Mouse (Mus musculus): ENCODE measurements at regions not wholly inside any gene's neighbourhood (a gene's known extent, or its start where the extent isn't known, plus 50 kb on each side); places are given as distances from the start of the nearest gene placed in this dataset.

GRCm38 (mm10) chr3:133625046-133625445 lies 80.1 kb upstream of the Tet2 start:
- in situ Hi-C loops (cut with MboI; ENCODE audit: low pct_unique_long_range_greater_than_20kb): no loop called here

GRCm38 (mm10) chr3:133626442-133626841 lies 81.5 kb upstream of the Tet2 start:
- ATAC-seq (peak; percentile 81), DNase-seq (ENCODE audit: low read depth, low spot score) (peak; percentile 51)
- TF ChIP-seq CTCF (IDR thresholded peaks at IDR 0.05): no peak
- POLR2A ChIA-PET: interaction anchor here (0.6 kb wide), 1 partner anchor 26 kb away, joined by 4 read pairs; no protein-coding TSS in a partner anchor
- CTCF ChIA-PET: interaction anchor here (1.3 kb wide), 1 partner anchor 12 kb away, joined by 3 read pairs; no protein-coding TSS in a partner anchor
- no peaks in the 10 kb centered on the region for H3K27me3 ChIP-seq
- in situ Hi-C loops (cut with MboI; ENCODE audit: low pct_unique_long_range_greater_than_20kb): no loop called here

More at GRCm38 (mm10) chr3:133625046-133625445, 80.1 kb upstream of the Tet2 start:
- POLR2A ChIA-PET: no interaction called here
- no peaks in the 10 kb centered on the region for H3K27me3 ChIP-seq
- DNase-seq (ENCODE audit: low read depth, low spot score) (no peak), ATAC-seq (no peak)
- TF ChIP-seq CTCF (IDR thresholded peaks at IDR 0.05): no peak
- CTCF ChIA-PET: interaction anchor here (1.2 kb wide), 1 partner anchor 23 kb away, joined by 3 read pairs; no protein-coding TSS in a partner anchor

- in situ Hi-C loops (cut with MboI; ENCODE audit: low pct_unique_long_range_greater_than_20kb): no loop called here
- TF ChIP-seq CTCF (IDR thresholded peaks at IDR 0.05): no peak
- H3K27me3 ChIP-seq: no peaks in the 10 kb centered on the region
- ATAC-seq (no peak), DNase-seq (ENCODE audit: low read depth, low spot score) (no peak)
- ChIA-PET CTCF (no interaction called here), POLR2A (interaction anchor here (0.6 kb wide), 1 partner anchor 15 kb away, joined by 3 read pairs; no protein-coding TSS in a partner anchor)
Observed at GRCm38 (mm10) chr3:133627116-133627844, 82.3 kb upstream of the Tet2 start.

- TF ChIP-seq CTCF (IDR thresholded peaks at IDR 0.05): no peak
- POLR2A ChIA-PET: no interaction called here
- CTCF ChIA-PET: no interaction called here
- DNase-seq (ENCODE audit: low read depth, low spot score) (no peak), ATAC-seq (no peak)
- H3K27me3 ChIP-seq: no peaks in the 10 kb centered on the region
- in situ Hi-C loops (cut with MboI; ENCODE audit: low pct_unique_long_range_greater_than_20kb): no loop called here
Observed at GRCm38 (mm10) chr3:133634306-133634705, 89.4 kb upstream of the Tet2 start.

GRCm38 (mm10) chr3:133645604-133646003 lies 100.7 kb upstream of the Tet2 start:
- ATAC-seq: no peak
- ChIA-PET CTCF (no interaction called here), POLR2A (no interaction called here)
- in situ Hi-C loops (cut with MboI; ENCODE audit: low pct_unique_long_range_greater_than_20kb): no loop called here
- H3K27me3 ChIP-seq: no peaks in the 10 kb centered on the region
- DNase-seq (ENCODE audit: low read depth, low spot score): no peak
- no peak for TF ChIP-seq CTCF (IDR thresholded peaks at IDR 0.05)

GRCm38 (mm10) chr3:133646449-133647059 lies 101.6 kb upstream of the Tet2 start:
- no peak for DNase-seq (ENCODE audit: low read depth, low spot score)
- no peak for TF ChIP-seq CTCF (IDR thresholded peaks at IDR 0.05)
- in situ Hi-C loops (cut with MboI; ENCODE audit: low pct_unique_long_range_greater_than_20kb): no loop called here

GRCm38 (mm10) chr3:133650025-133650424 lies 105.1 kb upstream of the Tet2 start:
- DNase-seq (ENCODE audit: low read depth, low spot score) (no peak), ATAC-seq (no peak)
- ChIA-PET CTCF (no interaction called here), POLR2A (no interaction called here)
- no peaks in the 10 kb centered on the region for H3K27me3 ChIP-seq
- in situ Hi-C loops (cut with MboI; ENCODE audit: low pct_unique_long_range_greater_than_20kb): no loop called here
- TF ChIP-seq CTCF (IDR thresholded peaks at IDR 0.05): no peak

More at GRCm38 (mm10) chr3:133646449-133647059, 101.6 kb upstream of the Tet2 start:
- ATAC-seq: no peak
- CTCF ChIA-PET: no interaction called here
- H3K27me3 ChIP-seq: no peaks in the 10 kb centered on the region
- POLR2A ChIA-PET: interaction anchor here (0.7 kb wide), 1 partner anchor 255 kb away, joined by 4 read pairs; no protein-coding TSS in a partner anchor

GRCm38 (mm10) chr3:133651996-133652395 lies 107.1 kb upstream of the Tet2 start:
- POLR2A ChIA-PET: no interaction called here
- no peaks in the 10 kb centered on the region for H3K27me3 ChIP-seq
- no peak for ATAC-seq
- CTCF ChIA-PET: interaction anchor here (1.3 to 2.0 kb wide), 3 partner anchors 9 to 29 kb away, joined by 3 to 5 read pairs (median 5); no protein-coding TSS in a partner anchor
- DNase-seq (ENCODE audit: low read depth, low spot score): no peak
- no peak for TF ChIP-seq CTCF (IDR thresholded peaks at IDR 0.05)
- in situ Hi-C loops (cut with MboI; ENCODE audit: low pct_unique_long_range_greater_than_20kb): no loop called here

- CTCF ChIA-PET: interaction anchor here (1.7 kb wide), 1 partner anchor 12 kb away, joined by 4 read pairs; no protein-coding TSS in a partner anchor
- H3K27me3 ChIP-seq: no peaks in the 10 kb centered on the region
- DNase-seq (ENCODE audit: low read depth, low spot score) (no peak), ATAC-seq (no peak)
- POLR2A ChIA-PET: no interaction called here
- TF ChIP-seq CTCF (IDR thresholded peaks at IDR 0.05): no peak
- in situ Hi-C loops (cut with MboI; ENCODE audit: low pct_unique_long_range_greater_than_20kb): no loop called here
Observed at GRCm38 (mm10) chr3:133659759-133660158, 114.8 kb upstream of the Tet2 start.

GRCm38 (mm10) chr3:133661303-133661702 lies 116.4 kb upstream of the Tet2 start:
- ChIA-PET POLR2A (no interaction called here), CTCF (interaction anchor here (1.1 to 1.7 kb wide), 3 partner anchors 10 to 20 kb away, joined by 3 to 5 read pairs (median 4); no protein-coding TSS in a partner anchor)
- in situ Hi-C loops (cut with MboI; ENCODE audit: low pct_unique_long_range_greater_than_20kb): no loop called here
- ATAC-seq (no peak), DNase-seq (ENCODE audit: low read depth, low spot score) (no peak)
- no peaks in the 10 kb centered on the region for H3K27me3 ChIP-seq
- TF ChIP-seq CTCF (IDR thresholded peaks at IDR 0.05): no peak

GRCm38 (mm10) chr3:133664914-133665313 lies 120.0 kb upstream of the Tet2 start:
- POLR2A ChIA-PET: no interaction called here
- DNase-seq (ENCODE audit: low read depth, low spot score) (no peak), ATAC-seq (no peak)
- in situ Hi-C loops (cut with MboI; ENCODE audit: low pct_unique_long_range_greater_than_20kb): no loop called here
- no peak for TF ChIP-seq CTCF (IDR thresholded peaks at IDR 0.05)
- no peaks in the 10 kb centered on the region for H3K27me3 ChIP-seq
- CTCF ChIA-PET: interaction anchor here (1.6 to 1.7 kb wide), 2 partner anchors 10 to 12 kb away, joined by 3 to 4 read pairs; no protein-coding TSS in a partner anchor
